Mouse (Mus musculus): ENCODE results near the gene Dcaf1.

The Dcaf1 gene

DNA sequence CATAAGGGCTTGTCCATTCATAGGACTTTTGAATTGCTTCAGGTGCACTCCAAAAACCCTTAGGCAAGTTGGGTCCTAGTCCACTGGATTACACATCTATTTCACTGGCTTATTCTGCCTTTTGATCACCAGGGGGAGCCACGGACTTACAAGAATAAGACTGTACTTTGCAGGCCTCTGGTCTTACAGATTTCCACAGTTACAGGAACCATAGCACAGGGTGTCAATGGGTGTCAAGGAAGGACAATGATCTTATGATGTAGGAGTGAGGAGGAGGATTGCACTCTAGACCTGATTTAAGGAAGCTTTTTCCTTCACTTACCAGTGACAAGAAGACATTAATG is 82.1 kb downstream of the Dcaf1 start:
- peak; percentile 63 for DNase-seq (ENCODE audit: low read depth, low spot score)

DNA sequence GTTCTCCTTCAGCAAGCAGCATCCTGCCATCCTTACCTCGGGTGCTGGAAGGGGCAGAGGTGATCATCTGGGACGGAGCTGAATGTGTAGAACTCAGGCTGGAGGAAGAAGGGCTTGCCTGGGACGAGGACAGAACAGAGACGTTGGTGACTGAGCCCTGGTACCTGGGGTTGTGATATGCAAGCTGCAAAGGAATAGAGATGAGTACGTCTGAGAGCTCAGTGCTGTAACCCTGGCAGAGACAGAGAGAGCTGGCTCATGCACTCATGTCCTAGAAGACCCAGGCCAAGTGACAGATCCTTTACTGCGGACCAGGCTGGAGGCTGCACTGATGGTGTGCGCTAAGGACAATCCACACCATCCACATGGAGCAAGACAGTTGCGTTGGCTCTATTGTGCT is 84.9 kb downstream of the Dcaf1 start:
- DNase-seq (ENCODE audit: low read depth, low spot score) = no peak

- no peak for DNase-seq (ENCODE audit: low read depth, low spot score)
Measured at GRCm38 (mm10) chr9:106908174-106908573, 86.5 kb downstream of the Dcaf1 start.

DNA sequence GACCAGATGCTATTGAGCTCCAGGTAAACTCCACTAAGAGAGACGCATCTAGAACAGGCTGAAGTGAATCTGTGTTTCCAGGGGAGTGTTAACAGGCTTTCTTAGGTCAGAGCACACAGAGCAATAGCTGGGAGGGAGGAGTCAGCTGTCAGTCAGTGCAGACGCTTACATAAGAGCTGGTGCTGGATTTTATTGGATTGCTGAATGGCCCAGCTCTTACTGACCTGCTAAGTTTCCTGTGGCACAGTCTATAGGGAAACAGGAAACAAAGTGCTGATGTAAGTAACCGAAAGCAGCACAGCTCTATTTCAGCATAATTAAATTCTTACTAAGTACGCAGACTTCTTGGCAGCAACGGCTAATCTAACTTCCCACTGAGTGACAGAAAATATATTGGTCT is 87.0 kb downstream of the Dcaf1 start:
- no peak for DNase-seq (ENCODE audit: low read depth, low spot score)

GRCm38 (mm10) chr9:106911624-106912023 is 90.0 kb downstream of the Dcaf1 start:
- no peak for DNase-seq (ENCODE audit: low read depth, low spot score)

- DNase-seq (ENCODE audit: low read depth, low spot score) = peak; percentile 30
Measured at GRCm38 (mm10) chr9:106913759-106914158, 92.1 kb downstream of the Dcaf1 start.

GRCm38 (mm10) chr9:106914878-106915277 is 93.2 kb downstream of the Dcaf1 start:
- DNase-seq (ENCODE audit: low read depth, low spot score) = no peak
